Mouse (Mus musculus) hindbrain, embryonic 14.5 days (tissue): ENCODE results near the gene Mcub. TPM values are rescaled to one million over a fixed set of nuclear protein-coding genes. Genes with fewer than 3 reads are reported as not detected.

Experiments used
- ATAC-seq: fragments of 200-750 bp; cut with Nextera tagmentation; 2 replicates; pipeline ENCODE4 v1.8.0; 2017; ENCODE audit warnings: moderate number of reproducible peaks, mild to moderate bottlenecking, moderate TSS enrichment, moderate library complexity; ENCODE audit not compliant: low FRiP score
- DNase-seq: peaks from one replicate; pipeline ENCODE4 v3.0.0-alpha.2; 2015; ENCODE audit warnings: low spot score
- H3K27ac ChIP-seq: fragments of 300-500 bp; sonication (generic); 2 replicates; pipeline ENCODE4 v1.5.1; 2014; ENCODE audit warnings: mild to moderate bottlenecking, moderate library complexity
- H3K27me3 ChIP-seq: fragments of 300-500 bp; sonication (generic); 2 replicates; pipeline ENCODE4 v1.6.1; 2014; ENCODE audit warnings: mild to moderate bottlenecking, low read length, mixed read lengths; ENCODE audit not compliant: control insufficient read depth, insufficient read depth
- H3K36me3 ChIP-seq: fragments of 300-500 bp; sonication (generic); replicated peaks from 2 replicates; pipeline ENCODE4 v1.6.1; 2014; ENCODE audit not compliant: control insufficient read depth, insufficient read depth
- H3K4me1 ChIP-seq: fragments of 300-500 bp; sonication (generic); replicated peaks from 2 replicates; pipeline ENCODE4 v1.6.1; 2014; ENCODE audit warnings: antibody characterized with exemption, low read length, mixed read lengths; ENCODE audit not compliant: control insufficient read depth, insufficient read depth
- H3K4me2 ChIP-seq: fragments of 300-500 bp; sonication (generic); replicated peaks from 2 replicates; pipeline ENCODE4 v1.6.1; 2014; ENCODE audit warnings: mild to moderate bottlenecking, moderate library complexity
- H3K4me3 ChIP-seq: fragments of 300-500 bp; sonication (generic); replicated peaks from 2 replicates; pipeline ENCODE4 v1.5.1; 2014; ENCODE audit warnings: mild to moderate bottlenecking, low read length
- H3K9ac ChIP-seq: fragments of 300-500 bp; sonication (generic); 2 replicates; pipeline ENCODE4 v1.6.1; 2014
- H3K9me3 ChIP-seq: fragments of 300-500 bp; sonication (generic); 2 replicates; pipeline ENCODE4 v1.6.1; 2016; ENCODE audit warnings: low read length; ENCODE audit not compliant: control insufficient read depth
- WGBS: fragments of 180-500 bp; shearing (Covaris S2); extraction: QIAGEN DNeasy Blood & Tissue Kit; methylation state at CpG from one replicate; pipeline ENCODE4 v1.1.7; 2014; 5-methylcytosine and 5-hydroxymethylcytosine counted together
- polyA plus RNA-seq: library from polyadenylated mRNA; unstranded; fragments of >200 nt; fragmentation: Nextera tagmentation; extraction: Ambion mirVana; gene quantifications from 2 replicates; pipeline ENCODE4 v1.2.1, GENCODE M21; 2014

Gene Mcub
- polyA plus RNA-seq, 1 experiment from 2014 or later = 5.4 TPM

DNA sequence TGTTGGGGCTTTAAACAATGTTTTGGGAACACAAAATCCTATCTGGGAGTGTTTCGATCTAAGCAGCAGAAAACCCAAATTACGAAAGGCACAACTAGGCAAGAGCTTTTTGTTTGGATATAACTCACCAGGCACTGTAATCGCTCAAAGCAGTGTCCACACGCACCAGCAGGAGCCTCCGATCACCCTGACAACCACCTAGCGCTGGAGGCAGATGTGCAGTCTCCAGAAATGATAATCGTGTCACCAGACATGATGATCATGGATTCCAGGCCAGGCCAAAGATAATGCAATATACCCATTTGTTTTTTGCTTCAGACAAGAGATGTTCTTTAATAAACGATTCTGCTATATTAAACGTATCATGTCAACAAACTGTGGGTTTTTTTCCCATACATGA, 2.1 kb downstream of the Mcub start:
- Histone ChIP-seq H3K27me3 (peaks cover 23% of the 10 kb centered on the region), H3K4me2 (no peak overlapping the region), H3K36me3 (no peaks in the 10 kb centered on the region), H3K4me3 (no peak overlapping the region), H3K9ac (no peak overlapping the region), H3K9me3 (no peaks in the 10 kb centered on the region), H3K4me1 (peaks cover 10% of the 10 kb centered on the region), H3K27ac (no peak overlapping the region)
- DNase-seq (no peak), ATAC-seq (no peak)
- 69% methylated on average over 9 of the region's 9 CpGs for WGBS

- peaks cover 16% of the 10 kb centered on the region for H3K27me3 ChIP-seq
- H3K9ac ChIP-seq = no peak overlapping the region
- no peak overlapping the region for H3K4me2 ChIP-seq
- H3K36me3 ChIP-seq = no peaks in the 10 kb centered on the region
- no peak overlapping the region for H3K27ac ChIP-seq
- H3K4me1 ChIP-seq = no peaks in the 10 kb centered on the region; the same call in 1 of the 2 replicates
- DNase-seq = no peak
- no peaks in the 10 kb centered on the region for H3K9me3 ChIP-seq
- ATAC-seq = no peak
- no peak overlapping the region for H3K4me3 ChIP-seq
- 93% methylated on average over 8 of the region's 8 CpGs for WGBS
Measured at GRCm38 (mm10) chr3:129964681-129965080, 5.3 kb downstream of the Mcub start.

DNA sequence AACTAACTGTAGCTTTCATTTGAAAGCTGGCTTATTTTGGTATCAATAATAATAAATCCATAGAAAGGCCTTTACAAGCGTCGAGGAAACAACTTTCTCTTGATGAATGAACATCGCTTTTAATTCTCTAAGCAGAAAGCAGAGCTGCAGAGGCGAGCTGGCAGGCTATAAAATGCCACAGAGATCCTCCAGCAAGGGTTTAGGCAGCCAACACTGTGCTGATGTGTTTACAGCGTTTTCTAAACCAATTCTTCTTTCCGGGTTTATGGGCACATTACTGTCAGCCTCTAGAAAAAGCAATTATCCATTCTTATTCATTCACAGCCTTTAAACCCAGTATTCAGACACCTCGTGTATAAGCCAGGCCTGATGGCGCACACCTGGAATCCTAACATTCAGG, 7.5 kb downstream of the Mcub start:
- Histone ChIP-seq H3K9ac (no peak overlapping the region), H3K27ac (no peak overlapping the region), H3K4me2 (no peak overlapping the region), H3K27me3 (no peaks in the 10 kb centered on the region), H3K4me3 (no peak overlapping the region), H3K36me3 (no peaks in the 10 kb centered on the region), H3K4me1 (no peaks in the 10 kb centered on the region), H3K9me3 (no peaks in the 10 kb centered on the region)
- 75% methylated on average over 8 of the region's 8 CpGs for WGBS
- ATAC-seq (no peak), DNase-seq (no peak)

DNA sequence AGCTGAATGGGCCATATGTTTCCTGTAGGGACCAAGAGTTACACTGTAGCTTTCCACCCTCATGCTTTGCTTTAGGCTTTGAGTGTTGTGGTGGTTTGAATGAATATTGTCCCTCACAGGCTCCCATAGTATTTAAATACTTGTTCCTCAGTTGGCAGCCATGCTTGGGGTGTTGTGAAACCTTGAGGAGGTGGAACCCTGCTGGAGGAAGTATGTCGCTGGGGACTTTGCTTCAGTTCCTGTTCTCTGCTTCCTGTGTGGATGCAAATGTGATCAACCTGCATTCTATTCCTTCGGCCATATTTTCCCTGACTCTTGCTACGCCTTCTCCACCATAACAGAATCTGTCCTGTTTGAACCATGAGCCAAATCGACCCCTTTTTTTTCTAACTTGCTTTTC, 16.7 kb downstream of the Mcub start:
- Histone ChIP-seq H3K4me2 (no peak overlapping the region), H3K4me1 (no peaks in the 10 kb centered on the region), H3K9me3 (no peaks in the 10 kb centered on the region), H3K27me3 (no peaks in the 10 kb centered on the region), H3K9ac (no peak overlapping the region), H3K27ac (no peak overlapping the region), H3K4me3 (no peak overlapping the region), H3K36me3 (no peaks in the 10 kb centered on the region)
- no peak for DNase-seq
- WGBS = 95% methylated on average over 4 of the region's 4 CpGs
- ATAC-seq = no peak

GRCm38 (mm10) chr3:129949158-129949773, 20.7 kb downstream of the Mcub start:
- Histone ChIP-seq H3K36me3 (no peaks in the 10 kb centered on the region), H3K4me2 (no peak overlapping the region), H3K27me3 (no peaks in the 10 kb centered on the region), H3K4me1 (no peaks in the 10 kb centered on the region), H3K9ac (no peak overlapping the region), H3K9me3 (no peaks in the 10 kb centered on the region), H3K27ac (no peak overlapping the region), H3K4me3 (no peak overlapping the region)
- ATAC-seq (no peak), DNase-seq (no peak)
- WGBS = 88% methylated on average over 5 of the region's 5 CpGs

GRCm38 (mm10) chr3:129948359-129948758, 21.6 kb downstream of the Mcub start:
- Histone ChIP-seq H3K4me2 (no peak overlapping the region), H3K4me3 (no peak overlapping the region), H3K9me3 (no peaks in the 10 kb centered on the region), H3K4me1 (no peaks in the 10 kb centered on the region), H3K36me3 (no peaks in the 10 kb centered on the region), H3K9ac (no peak overlapping the region), H3K27ac (no peak overlapping the region), H3K27me3 (no peaks in the 10 kb centered on the region)
- DNase-seq (no peak), ATAC-seq (no peak)
- WGBS = 89% methylated on average over 5 of the region's 5 CpGs

DNA sequence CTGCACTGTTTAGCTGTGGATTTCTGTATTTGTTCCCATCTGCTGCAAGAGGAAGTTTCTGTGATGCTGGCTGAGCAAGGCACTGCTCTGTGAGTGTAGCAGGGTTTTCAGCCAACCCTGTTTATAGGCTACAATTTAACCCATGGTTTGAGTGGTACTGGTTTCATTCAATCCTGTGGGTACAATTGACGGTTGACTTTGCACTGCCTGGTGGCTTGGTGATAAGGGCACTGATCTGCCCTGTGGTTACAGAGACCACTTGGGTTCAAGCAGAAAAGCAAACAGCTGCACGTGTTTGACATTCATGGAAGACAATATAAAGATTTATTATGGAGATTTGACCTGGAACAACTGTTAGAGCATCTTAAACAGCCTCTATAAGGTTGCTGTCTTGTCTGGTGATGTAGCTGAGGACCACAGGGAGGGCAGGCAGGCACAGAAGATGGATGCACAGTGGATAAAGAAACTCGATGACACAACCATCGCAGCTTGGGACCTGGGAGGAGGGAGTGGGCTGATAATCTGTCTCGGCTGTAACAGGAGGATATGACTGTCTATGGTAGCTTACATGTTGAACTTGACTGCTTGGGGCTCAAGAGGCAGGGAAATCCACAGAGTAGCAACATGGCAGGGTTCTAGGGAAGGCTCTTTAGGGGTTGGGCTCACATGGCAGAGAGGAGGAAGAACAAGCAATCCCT, 23.6 kb downstream of the Mcub start:
- H3K4me2 ChIP-seq = no peak overlapping the region
- H3K27ac ChIP-seq = no peak overlapping the region
- H3K9ac ChIP-seq = no peak overlapping the region
- DNase-seq (no peak), ATAC-seq (no peak)
- H3K27me3 ChIP-seq = no peaks in the 10 kb centered on the region
- no peaks in the 10 kb centered on the region for H3K36me3 ChIP-seq
- H3K9me3 ChIP-seq = no peaks in the 10 kb centered on the region
- no peaks in the 10 kb centered on the region for H3K4me1 ChIP-seq
- 77% methylated on average over 5 of the region's 5 CpGs for whole genome bisulfite sequencing
- no peak overlapping the region for H3K4me3 ChIP-seq

DNA sequence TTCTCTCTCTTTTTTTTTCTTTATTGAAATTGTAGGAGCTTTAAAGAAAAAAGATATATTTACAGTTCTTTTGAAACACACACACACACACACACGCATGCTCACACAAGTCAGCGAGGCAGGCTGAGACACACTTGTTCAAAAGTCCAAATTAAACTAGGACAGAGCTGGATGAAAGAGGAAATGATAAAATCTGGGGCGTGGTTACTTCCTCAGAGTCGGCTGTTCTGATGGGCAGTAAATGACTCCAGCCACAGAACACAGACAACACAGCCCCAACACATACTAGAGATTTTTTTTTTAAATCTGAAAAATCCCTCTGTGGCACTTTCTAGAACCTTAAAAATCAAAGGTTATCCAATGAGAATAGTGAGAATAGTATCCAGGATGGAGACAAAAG, 26.2 kb downstream of the Mcub start:
- no peak overlapping the region for H3K4me3 ChIP-seq
- no peak overlapping the region for H3K9ac ChIP-seq
- H3K4me2 ChIP-seq = no peak overlapping the region
- no peak overlapping the region for H3K27ac ChIP-seq
- DNase-seq = no peak
- no peaks in the 10 kb centered on the region for H3K9me3 ChIP-seq
- no peak for ATAC-seq
- H3K4me1 ChIP-seq = no peaks in the 10 kb centered on the region
- H3K27me3 ChIP-seq = no peaks in the 10 kb centered on the region
- 92% methylated on average over 4 of the region's 4 CpGs for WGBS
- no peaks in the 10 kb centered on the region for H3K36me3 ChIP-seq

DNA sequence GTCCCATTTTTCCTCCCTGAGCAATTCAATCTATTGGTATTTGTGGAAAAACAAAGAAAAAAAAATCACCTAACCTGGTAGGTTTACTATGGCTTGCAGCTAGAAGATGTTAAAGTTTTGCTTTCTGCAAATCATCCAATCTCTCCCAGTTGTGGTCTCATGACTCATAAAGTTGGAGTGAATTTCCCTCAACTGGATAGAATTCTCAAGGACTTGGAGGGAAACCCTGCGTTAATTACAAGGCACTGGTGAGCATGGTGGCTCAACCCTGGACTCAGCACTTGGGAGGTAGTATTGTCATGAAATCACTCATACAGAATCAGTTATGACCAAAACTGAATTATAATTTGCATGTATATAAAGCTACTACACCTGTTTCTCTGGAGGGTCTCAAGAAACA, 28.7 kb downstream of the Mcub start:
- no peak overlapping the region for H3K4me3 ChIP-seq
- H3K9ac ChIP-seq = no peak overlapping the region
- H3K27me3 ChIP-seq = no peaks in the 10 kb centered on the region
- no peaks in the 10 kb centered on the region for H3K4me1 ChIP-seq
- ATAC-seq (no peak), DNase-seq (no peak)
- H3K27ac ChIP-seq = no peak overlapping the region
- H3K9me3 ChIP-seq = no peaks in the 10 kb centered on the region
- H3K4me2 ChIP-seq = no peak overlapping the region
- 95% methylated on average over 1 of the region's 1 CpGs for WGBS
- no peaks in the 10 kb centered on the region for H3K36me3 ChIP-seq
